Mouse (Mus musculus) brain, adult 2 months (tissue): Measurements from ENCODE around the gene Gm37240.
A peak's percentile ranks its signal among the peaks of the same experiment; 100 is the strongest.

Experiments used
- DNase-seq: peaks from one replicate; pipeline ENCODE4 v3.0.0; 2011; ENCODE audit warnings: low read depth, low spot score

Gene Gm37240

DNA sequence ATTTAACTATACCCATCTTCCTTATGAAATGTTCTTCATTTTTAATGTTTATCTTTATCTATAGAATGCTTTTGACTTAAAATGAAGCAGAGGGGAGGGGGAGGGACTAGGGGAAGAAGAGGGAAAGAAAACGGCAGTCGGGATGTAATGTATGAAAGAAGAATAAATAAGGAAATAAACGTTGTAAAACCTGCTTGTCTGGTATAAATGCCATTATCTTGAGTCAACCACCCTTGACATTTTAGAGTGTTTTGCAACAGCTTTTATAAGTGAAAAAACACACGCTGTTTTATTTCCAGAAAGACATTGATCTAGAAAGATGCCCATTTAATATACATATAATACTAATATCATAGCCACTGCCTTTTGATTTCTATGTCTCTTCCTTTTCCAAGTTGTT lies 469.7 kb downstream of the Gm37240 start:
- no peak for DNase-seq

DNA sequence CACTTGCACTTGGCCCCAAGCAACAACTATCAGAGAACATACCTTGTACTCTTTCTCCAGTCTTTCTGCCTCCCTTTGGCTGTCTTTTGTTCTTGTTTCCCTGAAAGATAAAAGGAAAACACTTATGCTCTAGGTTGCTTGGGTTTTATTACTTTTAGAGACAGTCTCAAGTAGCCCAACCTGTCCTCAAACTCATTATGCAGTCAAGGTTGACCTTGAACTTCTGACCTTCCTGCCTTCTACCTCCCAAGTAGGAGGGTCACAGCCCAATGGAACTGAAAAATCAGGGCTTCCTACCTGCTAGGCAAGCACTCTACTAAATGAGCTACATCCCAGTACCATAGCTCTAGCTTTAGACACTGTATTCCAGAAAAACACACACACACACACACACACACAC lies 488.5 kb downstream of the Gm37240 start:
- no peak for DNase-seq

DNA sequence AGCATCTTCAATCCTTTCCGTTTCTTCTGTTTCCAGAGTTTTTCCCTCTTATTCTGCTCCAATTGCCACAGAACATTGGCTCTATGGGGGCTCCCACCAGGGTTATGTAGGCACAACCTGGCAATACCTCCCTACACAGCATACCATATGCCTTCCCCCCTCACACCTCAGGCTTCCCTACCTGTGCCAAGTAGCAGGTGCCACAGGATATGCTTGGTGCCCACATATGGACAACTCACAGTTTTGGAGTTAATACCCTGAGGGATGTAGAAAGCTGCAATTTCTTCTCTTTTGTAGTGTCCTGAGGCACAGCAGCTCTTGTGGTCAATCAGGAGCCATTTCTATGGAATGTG lies 488.9 kb downstream of the Gm37240 start:
- peak; percentile 97 for DNase-seq

DNA sequence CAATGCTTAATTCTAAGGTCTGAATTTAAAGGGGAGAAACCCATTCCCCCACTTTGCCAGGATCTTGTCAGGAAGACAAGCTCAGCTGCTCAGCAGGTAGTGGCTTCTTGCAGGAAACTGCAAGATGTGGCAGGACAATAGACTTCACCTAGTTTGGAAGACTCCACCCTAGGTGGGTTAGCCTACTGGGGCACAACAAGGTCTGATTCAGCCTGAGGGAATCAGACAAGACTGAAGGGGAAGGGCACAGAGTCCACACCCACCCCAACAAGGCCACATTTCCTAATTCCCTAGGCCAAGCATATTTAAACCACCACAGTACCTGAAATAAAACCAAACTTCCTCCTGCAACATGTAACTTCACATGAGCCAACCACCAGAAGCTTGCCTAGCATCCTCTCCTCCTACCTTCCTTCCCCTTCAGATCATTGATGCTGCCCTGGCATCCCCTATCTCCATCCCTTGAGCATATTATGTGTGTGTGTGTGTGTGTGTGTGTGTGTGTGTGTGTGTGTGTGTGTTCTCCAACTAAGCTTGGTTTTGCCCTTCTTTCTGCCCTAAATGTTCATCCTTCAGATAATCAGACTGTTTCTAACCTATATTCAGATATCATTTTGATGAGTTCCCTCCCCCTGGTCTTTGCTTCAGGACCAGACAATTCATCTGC lies 489.4 kb downstream of the Gm37240 start:
- DNase-seq, result no peak

GRCm38 (mm10) chr3:85393395-85393794 lies 493.9 kb downstream of the Gm37240 start:
- DNase-seq, result peak; percentile 98

DNA sequence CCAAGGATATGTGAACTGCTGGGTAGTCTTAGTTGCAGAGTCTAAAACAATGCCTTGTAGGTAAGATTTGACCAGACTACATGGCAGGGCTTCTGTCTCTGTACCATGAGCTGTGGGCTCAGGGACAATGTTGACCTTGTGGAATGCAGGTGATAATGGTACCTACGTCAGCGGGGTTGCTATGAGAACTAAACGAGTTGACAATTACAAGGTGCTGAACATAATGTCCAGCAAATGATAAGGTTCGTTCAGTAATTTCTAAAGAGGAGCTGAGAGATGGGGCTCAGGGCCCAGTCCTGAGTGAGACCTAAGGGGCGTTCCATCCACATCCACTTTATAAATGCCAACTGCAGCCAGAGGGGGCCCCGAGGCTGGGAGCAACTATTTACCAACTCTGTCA lies 495.6 kb downstream of the Gm37240 start:
- DNase-seq, result no peak

DNA sequence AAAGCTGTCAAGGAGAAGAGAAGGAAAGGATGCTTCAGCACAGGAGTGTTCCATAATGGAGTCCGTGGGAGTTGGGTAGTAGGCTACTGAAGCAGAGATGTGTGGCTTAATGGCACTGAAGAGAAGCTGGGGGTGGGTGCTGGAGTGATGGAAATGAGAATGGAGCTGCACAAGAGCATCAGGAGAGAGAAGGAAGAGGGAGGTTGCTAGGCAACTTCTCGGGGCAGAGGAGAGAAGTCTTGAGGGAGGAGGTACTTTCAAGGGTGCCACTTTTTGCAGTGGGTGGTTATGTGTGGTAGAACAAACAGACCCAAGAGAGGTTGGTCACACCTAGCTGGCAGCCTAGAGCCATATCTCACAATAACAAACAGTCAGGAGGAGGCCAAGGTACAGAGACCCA lies 496.2 kb downstream of the Gm37240 start:
- DNase-seq, result peak; percentile 95

DNA sequence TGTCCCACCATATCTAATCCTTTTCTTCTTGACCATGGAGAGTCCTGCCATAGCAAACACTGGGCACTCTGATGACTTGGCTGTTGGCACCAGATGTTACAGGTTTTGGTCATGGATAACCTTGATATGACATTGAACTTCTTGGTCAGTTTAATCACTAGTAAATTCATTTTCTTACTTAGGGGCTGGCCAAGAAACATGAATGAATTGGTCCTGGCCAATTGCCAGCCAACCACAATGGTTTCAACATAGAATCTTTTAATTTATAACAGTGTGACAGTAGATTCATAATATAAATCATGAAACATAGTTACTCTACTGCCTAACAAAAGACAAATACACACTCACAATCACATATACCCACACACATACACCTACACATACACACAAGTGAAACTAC lies 501.9 kb downstream of the Gm37240 start:
- DNase-seq, result no peak

DNA sequence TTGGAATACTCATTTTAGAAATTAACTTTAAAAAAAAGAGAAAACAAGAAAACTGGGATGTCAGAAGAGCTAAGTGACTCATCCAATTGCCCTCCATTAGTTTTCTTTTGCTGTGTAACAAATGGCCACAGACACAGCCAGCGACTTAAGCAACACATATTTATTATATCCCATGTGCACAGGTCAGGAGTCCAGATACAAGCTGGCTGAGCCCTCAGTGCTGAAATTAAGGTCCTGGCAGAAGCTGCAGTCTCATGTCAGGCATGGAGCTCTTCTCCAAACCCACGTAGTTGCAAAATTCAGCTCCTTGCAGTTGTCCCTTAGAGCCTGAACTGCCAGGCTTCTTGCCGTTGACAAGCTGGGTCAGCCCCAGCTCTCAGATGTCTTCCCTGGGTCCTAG lies 504.0 kb downstream of the Gm37240 start:
- DNase-seq, result peak; percentile 33

GRCm38 (mm10) chr3:85378703-85379395 lies 508.5 kb downstream of the Gm37240 start:
- DNase-seq, result peak; percentile 91

DNA sequence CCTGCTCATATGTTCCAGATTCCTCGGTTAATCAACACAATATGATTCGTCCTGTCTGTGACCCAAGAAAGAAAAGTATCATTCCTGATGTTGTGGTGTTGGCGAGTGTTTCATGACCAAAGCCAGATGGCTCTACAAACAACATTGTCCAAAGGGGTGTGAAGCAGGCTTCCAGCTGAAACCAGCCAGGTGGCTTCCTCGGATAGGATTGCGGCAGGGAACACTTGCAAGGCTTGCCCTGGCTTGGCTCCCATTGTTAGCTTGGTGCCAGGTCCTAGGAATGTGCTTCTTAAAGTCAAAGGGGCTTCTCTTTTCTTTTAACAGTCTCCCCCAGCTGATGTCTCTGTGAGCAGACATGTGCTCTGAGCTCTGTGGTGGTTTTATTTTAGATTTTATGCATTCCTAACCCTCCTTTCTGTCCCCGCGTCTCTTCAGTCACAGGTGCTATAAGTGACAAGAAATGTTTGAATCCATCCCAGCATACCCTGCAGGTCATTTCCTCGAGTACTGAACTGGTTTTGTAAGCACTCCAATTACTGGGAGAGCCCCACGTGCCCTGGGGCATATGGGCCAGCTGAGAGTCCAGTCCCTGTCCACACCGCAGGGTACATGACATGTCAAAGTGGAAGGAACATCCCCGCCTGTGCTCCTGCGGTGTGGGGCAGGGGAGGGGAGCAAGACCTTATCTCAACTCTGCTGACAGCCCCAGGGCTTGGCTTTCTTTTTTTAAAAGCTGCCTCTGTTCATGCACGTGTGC lies 509.2 kb downstream of the Gm37240 start:
- peak; percentile 93 for DNase-seq

DNA sequence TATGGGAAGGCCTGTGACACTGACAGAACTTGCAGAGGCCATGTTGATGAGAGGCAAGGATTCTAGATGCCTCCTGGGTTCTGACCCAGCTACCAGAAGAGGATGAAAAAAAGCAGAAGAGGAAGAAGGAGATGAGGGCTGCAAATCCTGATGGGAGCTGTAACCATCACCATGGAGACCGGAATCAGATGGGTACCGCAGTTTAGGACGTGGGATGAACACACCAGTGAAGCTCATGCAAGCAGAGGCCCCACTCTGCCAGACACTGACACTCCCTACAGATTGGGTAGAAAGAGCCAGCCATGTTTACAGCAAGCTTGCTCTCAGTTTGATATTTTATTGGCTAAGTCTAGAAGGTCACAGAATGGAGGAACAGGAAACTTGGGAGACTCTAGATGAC lies 509.8 kb downstream of the Gm37240 start:
- DNase-seq, result peak; percentile 80

GRCm38 (mm10) chr3:85376541-85376940 lies 510.8 kb downstream of the Gm37240 start:
- DNase-seq, result peak; percentile 62

DNA sequence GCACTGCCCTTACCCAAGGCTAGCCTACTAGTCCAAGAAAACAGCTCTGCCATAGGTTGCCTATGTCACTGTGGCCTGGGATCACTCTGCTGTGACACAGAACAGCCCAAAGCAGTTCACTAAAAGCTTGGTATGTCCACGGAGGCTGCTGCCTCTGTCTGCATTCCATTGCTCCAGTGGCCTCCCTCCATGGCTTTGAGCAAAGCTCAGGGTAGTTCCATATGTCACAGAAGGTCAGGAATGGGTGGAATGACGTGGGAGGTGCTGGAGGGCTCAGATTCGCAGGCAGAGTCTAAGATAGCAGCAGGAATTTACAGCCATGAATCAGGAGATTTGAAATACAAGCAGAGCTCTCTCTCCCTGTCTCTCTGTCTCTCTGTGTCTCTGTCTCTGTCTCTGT lies 514.3 kb downstream of the Gm37240 start:
- no peak for DNase-seq

DNA sequence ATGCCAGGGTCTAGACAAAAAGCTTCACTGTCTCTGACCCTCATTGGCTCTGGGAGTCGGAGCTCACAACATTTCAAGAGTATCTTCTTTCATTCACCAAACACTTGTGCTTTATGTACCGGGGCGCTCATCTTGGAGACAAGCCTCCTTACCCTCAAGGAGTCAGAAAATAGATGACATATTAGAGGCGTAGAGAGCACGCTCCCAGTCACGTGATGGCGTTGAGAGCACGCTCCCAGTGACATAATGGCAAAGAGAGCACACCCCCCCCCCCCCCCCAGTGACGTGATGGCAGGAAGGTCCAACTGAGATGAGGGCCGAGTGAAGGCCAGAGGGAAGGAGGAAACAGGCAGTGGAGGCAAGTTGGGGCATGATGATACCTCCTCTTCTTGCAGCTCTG lies 517.5 kb downstream of the Gm37240 start:
- DNase-seq, result no peak

DNA sequence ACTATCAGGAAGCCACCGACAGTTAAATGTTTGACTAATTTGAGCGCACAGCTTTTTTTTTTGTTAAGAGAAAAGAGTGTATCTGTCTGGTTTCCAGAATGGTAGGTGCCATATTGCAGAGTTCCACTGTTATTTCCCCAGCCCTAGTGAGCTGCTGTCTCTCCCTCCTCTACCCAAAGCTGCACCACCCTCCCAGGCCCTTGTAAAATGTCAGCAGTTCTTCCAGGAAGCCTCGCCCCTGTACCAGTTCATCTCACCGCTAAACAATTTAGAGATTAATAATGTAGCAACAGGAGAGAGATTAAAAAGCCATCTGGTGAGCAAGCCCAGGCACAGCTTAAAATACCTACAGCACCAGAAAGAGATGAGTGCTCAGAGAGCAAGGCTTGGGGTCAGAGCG lies 518.2 kb downstream of the Gm37240 start:
- no peak for DNase-seq

GRCm38 (mm10) chr3:85368354-85369120 lies 518.8 kb downstream of the Gm37240 start:
- peak; percentile 95 for DNase-seq

- DNase-seq, result no peak
These were observed 522.6 kb downstream of the Gm37240 start for GRCm38 (mm10) chr3:85364591-85365343.

DNA sequence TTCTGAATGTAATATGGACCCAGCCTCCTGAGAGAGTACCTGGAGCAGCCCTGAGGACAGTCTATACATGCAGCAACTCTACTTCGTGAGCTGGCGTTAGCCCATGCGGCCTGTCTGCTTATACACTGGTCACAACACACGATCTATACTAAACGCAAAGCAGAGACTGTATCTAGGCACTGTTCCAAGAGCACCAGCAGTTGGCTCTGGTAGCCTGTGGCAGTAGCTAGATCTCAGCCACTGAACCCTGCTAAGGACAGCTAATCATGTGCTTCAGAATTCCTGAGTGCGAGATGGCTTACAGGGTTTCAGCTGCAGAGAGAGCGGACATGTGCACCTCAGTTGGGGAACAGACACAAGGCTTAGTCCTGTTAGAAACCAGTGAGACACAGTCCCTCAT lies 524.4 kb downstream of the Gm37240 start:
- peak; percentile 73 for DNase-seq

DNA sequence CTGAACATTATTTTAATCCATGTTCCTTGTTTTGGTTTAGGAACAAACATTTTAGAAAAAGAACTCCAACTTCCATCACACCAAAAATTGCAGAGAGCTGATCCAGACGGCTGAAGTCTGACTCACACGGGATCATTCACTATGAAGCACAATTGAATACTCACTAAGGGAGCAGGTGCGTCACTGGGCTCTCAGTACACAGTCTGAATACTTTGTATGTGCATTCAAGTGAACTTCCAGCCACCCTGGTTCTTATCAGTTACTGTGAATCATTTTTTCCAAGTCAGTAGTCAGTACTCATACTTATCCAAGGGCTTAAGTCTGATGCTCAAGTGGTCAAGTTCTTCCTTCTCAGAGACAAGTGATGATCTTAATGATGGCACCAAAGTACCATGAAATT lies 530.9 kb downstream of the Gm37240 start:
- DNase-seq, result peak; percentile 38

GRCm38 (mm10) chr3:85348021-85348420 lies 539.3 kb downstream of the Gm37240 start:
- DNase-seq, result no peak
